Mouse (Mus musculus) thymus, adult 2 months (tissue): ENCODE data around the gene Dntt.

Experiments used
- CTCF ChIP-seq: fragments of 200-500 bp; IDR thresholded peaks from 2 replicates; pipeline ENCODE4 v1.5.1; 2012; ENCODE audit warnings: mild to moderate bottlenecking, control low read depth, low read length, moderate library complexity, borderline replicate concordance; ENCODE audit not compliant: control insufficient read depth, poor library complexity, insufficient read depth; ENCODE audit errors: extremely low read depth
- POLR2A ChIP-seq: fragments of 200-500 bp; IDR thresholded peaks from 2 replicates; pipeline ENCODE4 v1.6.1; 2012; ENCODE audit warnings: mild to moderate bottlenecking, low read length, control low read depth, moderate library complexity; ENCODE audit not compliant: control insufficient read depth, poor library complexity, insufficient read depth; ENCODE audit errors: extremely low read depth

DNA sequence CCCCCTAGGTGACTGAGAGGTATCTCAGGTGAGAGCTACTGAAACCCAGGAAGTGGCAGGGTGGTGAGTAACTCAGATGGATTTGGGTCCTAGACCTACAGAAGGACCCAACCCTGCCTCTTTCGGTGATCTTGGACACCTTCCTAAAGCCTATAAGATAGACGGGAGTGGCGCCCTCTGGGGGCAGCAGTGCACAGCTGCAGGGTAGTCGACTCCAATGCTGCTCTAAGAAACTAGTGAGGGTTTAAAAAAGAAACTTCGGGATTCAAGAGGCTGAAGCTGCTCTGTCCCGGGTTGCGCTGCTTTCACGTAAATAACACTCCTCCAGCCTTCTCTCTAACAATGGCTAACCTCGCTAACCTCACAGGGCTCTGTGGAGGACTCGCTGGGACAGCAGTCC, 24.5 kb downstream of the Dntt start:
- TF ChIP-seq CTCF (peak; percentile 79; the same call in 1 of the 2 replicates), POLR2A (no peak)
